Mouse (Mus musculus) liver (tissue): Measurements from ENCODE around the gene Filip1.

Experiments
- DNase-seq: peaks from one replicate; pipeline ENCODE4 v3.0.0-alpha.2; 2020; ENCODE audit warnings: mixed read lengths

Gene Filip1

GRCm38 (mm10) chr9:79894665-79895064, 118.0 kb downstream of the Filip1 start:
- no peak for DNase-seq

- no peak for DNase-seq
Measured at GRCm38 (mm10) chr9:79893841-79894612, 118.6 kb downstream of the Filip1 start.

GRCm38 (mm10) chr9:79892183-79892582, 120.5 kb downstream of the Filip1 start:
- DNase-seq: no peak

- no peak for DNase-seq
Measured at GRCm38 (mm10) chr9:79890488-79890887, 122.2 kb downstream of the Filip1 start.

GRCm38 (mm10) chr9:79889132-79889531, 123.5 kb downstream of the Filip1 start:
- DNase-seq: no peak

GRCm38 (mm10) chr9:79885244-79886210, 127.1 kb downstream of the Filip1 start:
- no peak for DNase-seq

- DNase-seq: no peak
Measured at GRCm38 (mm10) chr9:79883139-79883538, 129.5 kb downstream of the Filip1 start.

GRCm38 (mm10) chr9:79880031-79880430, 132.6 kb downstream of the Filip1 start:
- no peak for DNase-seq

GRCm38 (mm10) chr9:79875522-79876131, 137.0 kb downstream of the Filip1 start:
- DNase-seq: no peak

GRCm38 (mm10) chr9:79872598-79872997, 140.1 kb downstream of the Filip1 start:
- no peak for DNase-seq

- DNase-seq: no peak
Measured at GRCm38 (mm10) chr9:79869512-79869911, 143.1 kb downstream of the Filip1 start.

GRCm38 (mm10) chr9:79865998-79866397, 146.7 kb downstream of the Filip1 start:
- no peak for DNase-seq

GRCm38 (mm10) chr9:79862544-79862943, 150.1 kb downstream of the Filip1 start:
- no peak for DNase-seq

GRCm38 (mm10) chr9:79847099-79847498, 165.6 kb downstream of the Filip1 start:
- DNase-seq: no peak

- DNase-seq: no peak
Measured at GRCm38 (mm10) chr9:79842615-79843014, 170.0 kb downstream of the Filip1 start.

GRCm38 (mm10) chr9:79842028-79842427, 170.6 kb downstream of the Filip1 start:
- no peak for DNase-seq

- DNase-seq: no peak
Measured at GRCm38 (mm10) chr9:79831294-79831693, 181.4 kb downstream of the Filip1 start.

GRCm38 (mm10) chr9:79830874-79831273, 181.8 kb downstream of the Filip1 start:
- no peak for DNase-seq

GRCm38 (mm10) chr9:79829842-79830800, 182.5 kb downstream of the Filip1 start:
- no peak for DNase-seq

GRCm38 (mm10) chr9:79827072-79827471, 185.6 kb downstream of the Filip1 start:
- no peak for DNase-seq

GRCm38 (mm10) chr9:79825526-79825925, 187.1 kb downstream of the Filip1 start:
- DNase-seq: no peak

GRCm38 (mm10) chr9:79823856-79824255, 188.8 kb downstream of the Filip1 start:
- DNase-seq: no peak
